Comparison of ENCODE assay signal across 19 mouse cellular contexts in the genomic region with DNA sequence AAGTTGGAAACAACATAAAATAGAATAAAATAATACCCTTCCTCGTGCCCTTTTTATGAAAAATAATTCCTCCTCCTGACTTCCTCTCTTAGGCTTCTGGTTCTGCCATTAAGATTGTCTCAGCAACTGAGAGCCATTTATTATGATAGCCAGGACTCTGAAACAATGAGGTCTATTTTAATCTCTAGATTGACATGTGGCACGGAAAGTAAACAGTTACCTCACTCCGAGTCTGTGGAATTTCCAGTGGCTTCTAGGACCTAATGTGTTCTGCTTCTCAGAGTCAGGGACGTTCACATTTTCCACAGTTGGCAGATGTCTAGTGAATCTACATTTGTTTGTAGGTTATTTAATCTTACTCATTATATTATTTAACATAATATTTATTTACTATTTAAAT.
DNase-seq lines count a peak whose midpoint lies in the region; ATAC-seq and TF ChIP-seq lines count a peak whose summit lies in the region.
"Had no signal": no experiment of that assay in that cellular context is flagged by ENCODE, and none has a peak within 500 bp of the region (broad histone marks: within the 10 kb centered on the region; RNA-seq: fewer than 3 reads in every experiment).

No protein-coding gene starts in this region.

- no peak overlapping the region for H3K4me2 ChIP-seq in lung, embryonic 16.5 days (ENCODE audit: low read depth, low read length)
- no peak overlapping the region for H3K4me2 ChIP-seq in heart, embryonic 16.5 days (ENCODE audit: low read depth, low read length)
- H3K4me2 ChIP-seq: embryonic facial prominence, embryonic 13.5 days; hindbrain, embryonic 12.5 days; midbrain, embryonic 15.5 days; neural tube, embryonic 15.5 days had no signal

- TF ChIP-seq EP300 in heart, adult 2 months (IDR thresholded peaks at IDR 0.05; ENCODE audit: insufficient read depth, low read depth, low read length) = no peak

- TF ChIP-seq POLR2A in heart, adult 2 months (IDR thresholded peaks at IDR 0.05; ENCODE audit: insufficient read depth, low read depth, low read length) = 0 out of 2 replicates have a peak, but pooled peaks have one; percentile 36

- no peaks in the 10 kb centered on the region for H3K27me3 ChIP-seq in heart, adult 2 months (ENCODE audit: control insufficient read depth, insufficient read depth, low read length)
- no peaks in the 10 kb centered on the region; the same call in 1 of the 2 replicates for H3K27me3 ChIP-seq in lung, embryonic 16.5 days (ENCODE audit: control insufficient read depth, insufficient read depth, low read depth, low read length)
- H3K27me3 ChIP-seq in heart, embryonic 16.5 days (ENCODE audit: control insufficient read depth, insufficient read depth, low read length) = no peaks in the 10 kb centered on the region
- H3K27me3 ChIP-seq: embryonic facial prominence, embryonic 13.5 days; hindbrain, embryonic 12.5 days; megakaryocyte, embryonic 14.5 days; midbrain, embryonic 15.5 days; neural tube, embryonic 15.5 days had no signal

- peak overlapping the region; percentile 80 for H3K27ac ChIP-seq in heart, adult 2 months
- H3K27ac ChIP-seq in lung, embryonic 16.5 days (ENCODE audit: low read length) = no peak overlapping the region
- no peak overlapping the region for H3K27ac ChIP-seq in heart, embryonic 16.5 days (ENCODE audit: low read length)
- H3K27ac ChIP-seq: embryonic facial prominence, embryonic 13.5 days; hindbrain, embryonic 12.5 days; limb, embryonic 10.5 days; midbrain, embryonic 15.5 days; neural tube, embryonic 15.5 days had no signal

- peaks cover 3% of the 10 kb centered on the region; the same call in 1 of the 2 replicates for H3K36me3 ChIP-seq in heart, adult 2 months (ENCODE audit: control insufficient read depth, insufficient read depth, low read length)
- no peaks in the 10 kb centered on the region for H3K36me3 ChIP-seq in lung, embryonic 16.5 days (ENCODE audit: control insufficient read depth, insufficient read depth, low read length)
- no peaks in the 10 kb centered on the region for H3K36me3 ChIP-seq in heart, embryonic 16.5 days (ENCODE audit: control insufficient read depth, insufficient read depth)
- H3K36me3 ChIP-seq: embryonic facial prominence, embryonic 13.5 days; hindbrain, embryonic 12.5 days; limb, embryonic 10.5 days; midbrain, embryonic 15.5 days; neural tube, embryonic 15.5 days had no signal

- H3K9ac ChIP-seq in heart, adult 2 months (ENCODE audit: low read depth, low read length) = no peak overlapping the region
- H3K9ac ChIP-seq in lung, embryonic 16.5 days (ENCODE audit: low read length) = no peak overlapping the region
- H3K9ac ChIP-seq in heart, embryonic 16.5 days (ENCODE audit: low read length) = no peak overlapping the region
- H3K9ac ChIP-seq: embryonic facial prominence, embryonic 13.5 days; hindbrain, embryonic 12.5 days; liver, postnatal 0 days; midbrain, embryonic 15.5 days; neural tube, embryonic 15.5 days had no signal

- H3K9me3 ChIP-seq in lung, embryonic 16.5 days (ENCODE audit: control insufficient read depth, low read length) = no peaks in the 10 kb centered on the region
- no peaks in the 10 kb centered on the region for H3K9me3 ChIP-seq in heart, embryonic 16.5 days (replicated peaks; ENCODE audit: control insufficient read depth, low read length)
- H3K9me3 ChIP-seq: embryonic facial prominence, embryonic 13.5 days; hindbrain, embryonic 12.5 days; limb, embryonic 10.5 days; megakaryocyte, embryonic 14.5 days; midbrain, embryonic 15.5 days; neural tube, embryonic 15.5 days had no signal

- H3K4me3 ChIP-seq in heart, adult 2 months = no peak overlapping the region
- no peak overlapping the region for H3K4me3 ChIP-seq in lung, embryonic 16.5 days (ENCODE audit: low read length)
- H3K4me3 ChIP-seq in heart, embryonic 16.5 days (ENCODE audit: low read length) = no peak overlapping the region
- H3K4me3 ChIP-seq: embryonic facial prominence, embryonic 13.5 days; hindbrain, embryonic 12.5 days; limb, embryonic 10.5 days; megakaryocyte, embryonic 14.5 days; midbrain, embryonic 15.5 days; neural tube, embryonic 15.5 days had no signal

- H3K4me1 ChIP-seq in heart, adult 2 months (ENCODE audit: control insufficient read depth, insufficient read depth, low read length) = peaks cover 7% of the 10 kb centered on the region
- H3K4me1 ChIP-seq in lung, embryonic 16.5 days (replicated peaks; ENCODE audit: control insufficient read depth, insufficient read depth, low read length) = peaks cover 23% of the 10 kb centered on the region
- H3K4me1 ChIP-seq in heart, embryonic 16.5 days (ENCODE audit: control insufficient read depth, insufficient read depth, low read length) = peaks cover 15% of the 10 kb centered on the region

- intact Hi-C loops in heart, adult 2 months (cut with DNase I) = loop anchor here (10.0 kb wide), 1 partner anchor 91 kb away; a partner anchor contains a TSS
- intact Hi-C loops in heart, postnatal 36 days (cut with DNase I) = no loop called here

- no peak for TF ChIP-seq CTCF in heart, adult 2 months (IDR thresholded peaks at IDR 0.05)

- 10% methylated on average over 4 of the region's 4 CpGs for WGBS in heart, adult 2 months
- 19% methylated on average over 4 of the region's 4 CpGs for WGBS in lung, embryonic 16.5 days
- 14% methylated on average over 4 of the region's 4 CpGs for WGBS in heart, embryonic 16.5 days

- ATAC-seq in lung, embryonic 16.5 days (ENCODE audit: low read depth) = 0 out of 2 replicates have a peak, but pooled peaks have one; percentile 45
- 0 out of 2 replicates have a peak, but pooled peaks have one; percentile 26 for ATAC-seq in heart, embryonic 16.5 days (replicated peaks; ENCODE audit: extremely low read depth, insufficient read depth, low FRiP score)
- ATAC-seq: forebrain, embryonic 14.5 days; inflammation-experienced regulatory T-cells, adult 6 months; liver, postnatal 0 days; midbrain, embryonic 15.5 days had no signal

- no peak for DNase-seq in heart, adult 2 months
- no peak for DNase-seq in heart, postnatal 36 days
- no peak for DNase-seq in lung, postnatal 4 days
- peak; percentile 34 for DNase-seq in lung, postnatal 36 days
- DNase-seq in right cerebral cortex, postnatal 36 days (ENCODE audit: low spot score in 2 of 2) = no peak
- DNase-seq: adrenal gland, adult 8-10 months; cerebellum, adult 9-11 months; liver, postnatal 0 days; right cerebral cortex, postnatal 25 days had no signal

- H3K79me2 ChIP-seq in heart, adult 2 months (replicated peaks; ENCODE audit: control insufficient read depth, insufficient read depth, low read length) = no peaks in the 10 kb centered on the region
